Mouse (Mus musculus): ENCODE results near the gene Zfp410.

DNA sequence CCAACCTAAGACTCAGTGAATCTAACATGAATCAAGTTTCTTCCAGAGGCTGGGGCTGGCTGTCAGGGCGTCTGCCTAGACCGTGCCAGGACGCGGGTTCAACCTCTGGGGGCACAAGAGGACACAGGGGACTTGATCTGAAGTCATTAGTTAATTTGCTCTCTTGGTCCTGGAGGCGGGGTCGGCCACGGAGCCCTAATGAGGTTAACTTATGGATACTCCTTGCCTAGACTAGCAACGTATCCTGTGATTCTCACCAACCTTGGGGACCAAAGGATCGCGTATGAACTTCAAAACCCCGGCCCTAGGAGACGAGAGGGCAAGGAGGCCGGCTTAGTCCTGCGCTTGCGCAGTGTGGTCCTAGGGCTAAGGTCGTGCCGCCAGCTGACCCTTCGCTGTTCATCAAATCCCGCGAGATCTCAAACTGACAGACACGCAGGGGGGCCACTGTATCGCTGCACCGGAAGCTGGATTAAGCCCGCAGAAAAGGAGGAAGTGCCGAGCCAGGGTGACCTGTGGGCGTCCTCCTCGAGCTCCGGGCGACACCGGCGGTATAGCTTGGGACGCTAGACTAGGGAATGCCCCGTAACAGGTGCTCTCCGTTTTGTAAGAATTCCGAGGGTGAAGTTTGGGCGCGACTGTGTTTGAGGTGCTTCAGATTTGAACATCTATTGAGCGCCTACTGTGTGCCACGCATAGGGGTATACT lies 31.6 kb upstream of the Zfp410 start, which contains the start of gene Ptgr2:
- TF ChIP-seq CTCF (IDR thresholded peaks at IDR 0.05; ENCODE audit: low read depth): peak; percentile 53
- TF ChIP-seq EP300 (IDR thresholded peaks at IDR 0.05; ENCODE audit: low read depth): peak; percentile 65
